Mouse (Mus musculus) thymus, adult 2 months (tissue): Measurements from ENCODE around the gene Rps6kl1.

Experiments
- CTCF ChIP-seq: fragments of 200-500 bp; IDR thresholded peaks from 2 replicates; pipeline ENCODE4 v1.5.1; 2012; ENCODE audit warnings: mild to moderate bottlenecking, control low read depth, low read length, moderate library complexity, borderline replicate concordance; ENCODE audit not compliant: control insufficient read depth, poor library complexity, insufficient read depth; ENCODE audit errors: extremely low read depth
- POLR2A ChIP-seq: fragments of 200-500 bp; IDR thresholded peaks from 2 replicates; pipeline ENCODE4 v1.6.1; 2012; ENCODE audit warnings: mild to moderate bottlenecking, low read length, control low read depth, moderate library complexity; ENCODE audit not compliant: control insufficient read depth, poor library complexity, insufficient read depth; ENCODE audit errors: extremely low read depth

GRCm38 (mm10) chr12:85159592-85159991, 8.5 kb upstream of the Rps6kl1 start:
- TF ChIP-seq CTCF, result no peak
- no peak for TF ChIP-seq POLR2A
